Mouse (Mus musculus) spleen, adult 12 weeks (tissue): Measurements from ENCODE around the gene Tent4b.

Experiments
- DNase-seq: peaks from one replicate; pipeline ENCODE4 v3.0.0; 2022; ENCODE audit warnings: low spot score

Tent4b gene

DNA sequence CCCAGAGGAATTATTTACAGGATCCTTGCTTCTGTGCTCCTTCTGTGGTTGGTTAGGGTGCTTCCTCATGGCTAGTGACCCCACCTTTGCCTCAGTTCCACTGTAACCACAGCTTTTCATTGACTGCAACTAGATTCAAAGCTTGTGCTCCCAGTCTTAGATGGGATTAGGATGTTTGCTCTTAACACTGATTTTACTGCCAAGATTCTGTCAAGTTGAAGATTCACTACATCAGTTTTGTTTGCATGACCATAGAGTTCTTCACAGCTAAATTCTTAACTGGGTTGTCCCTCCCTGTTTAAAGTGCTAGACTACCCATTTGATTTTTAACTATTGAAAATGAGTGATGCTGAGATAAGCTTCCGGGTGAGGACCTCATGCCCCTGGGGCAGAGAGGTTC is 29.3 kb downstream of the Tent4b start:
- no peak for DNase-seq

DNA sequence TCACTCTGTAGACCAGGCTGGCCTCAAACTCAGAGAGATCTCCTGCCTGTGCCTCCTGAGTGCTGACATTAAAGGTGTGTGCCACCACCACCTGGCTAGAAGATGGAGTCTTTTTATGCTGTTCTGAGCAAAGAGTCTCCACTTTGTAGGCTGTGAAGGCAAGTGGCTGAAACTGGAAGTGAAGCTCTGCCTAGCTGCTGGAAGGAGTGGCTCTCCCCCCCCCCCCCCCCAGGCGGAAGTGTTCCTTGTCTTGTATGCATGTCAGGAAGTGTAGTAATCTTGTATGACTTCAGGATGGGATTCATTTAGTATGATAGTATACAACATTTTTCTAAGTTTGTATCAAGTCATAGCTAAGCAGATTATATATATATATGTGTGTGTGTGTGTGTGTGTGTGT is 29.8 kb downstream of the Tent4b start:
- DNase-seq: no peak

DNA sequence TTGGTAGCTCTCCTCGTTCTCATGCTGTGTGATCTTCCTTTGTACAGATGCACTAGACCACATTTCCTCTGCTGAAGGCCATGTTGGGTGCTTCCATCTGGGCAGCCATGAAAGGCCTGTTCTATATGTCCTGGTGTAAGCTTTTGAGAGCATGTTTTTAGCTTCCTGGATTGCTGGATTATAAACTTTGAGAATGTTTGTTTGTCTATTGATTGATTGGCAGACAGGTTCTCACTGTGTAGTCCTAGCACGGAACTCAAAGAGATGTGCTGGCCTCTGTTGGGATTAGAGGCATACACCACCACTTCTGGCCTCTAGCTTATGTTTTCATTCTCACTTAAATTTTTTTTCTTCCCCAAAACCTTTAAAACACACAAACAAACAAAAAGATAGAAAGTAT is 37.7 kb downstream of the Tent4b start:
- no peak for DNase-seq

DNA sequence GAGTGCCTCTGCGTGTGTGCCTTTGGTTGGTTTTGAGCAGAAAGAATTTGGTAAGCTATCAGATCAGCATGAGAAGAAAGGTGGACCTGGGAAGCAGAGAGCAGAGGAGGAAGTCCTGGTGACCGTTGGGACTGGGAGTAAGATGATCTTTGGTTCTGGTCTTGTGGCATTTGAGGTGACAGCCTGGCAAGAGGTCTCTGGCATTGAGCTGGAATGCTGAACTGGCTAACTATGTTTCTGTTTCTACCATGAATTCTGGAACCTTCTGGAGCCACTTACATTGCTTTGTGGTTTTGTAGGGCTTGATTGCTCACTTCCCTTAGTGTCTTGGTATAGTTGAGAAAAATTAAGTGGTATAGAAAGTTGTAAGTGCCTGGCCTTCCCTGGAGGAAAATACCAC is 38.6 kb downstream of the Tent4b start:
- no peak for DNase-seq

DNA sequence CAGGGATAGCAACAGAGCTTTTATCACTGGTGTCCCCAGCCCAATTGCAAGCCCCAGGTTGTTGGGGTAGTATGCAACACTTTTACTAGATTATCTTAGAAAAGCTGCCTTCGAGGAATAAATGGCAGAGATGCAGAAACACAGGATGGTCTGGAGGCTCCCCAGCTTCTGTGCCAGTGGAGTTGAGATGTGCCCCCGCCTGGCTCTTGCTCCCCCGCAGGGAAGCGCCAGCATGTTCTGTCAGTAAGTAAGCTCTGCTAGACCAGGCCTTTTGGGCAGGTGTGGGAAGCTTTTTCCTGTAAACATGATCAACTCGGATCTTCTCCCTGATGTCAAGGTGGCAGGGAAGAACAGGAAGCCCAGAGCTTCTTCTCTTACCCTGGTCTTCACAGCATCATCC is 40.3 kb downstream of the Tent4b start:
- DNase-seq: no peak

DNA sequence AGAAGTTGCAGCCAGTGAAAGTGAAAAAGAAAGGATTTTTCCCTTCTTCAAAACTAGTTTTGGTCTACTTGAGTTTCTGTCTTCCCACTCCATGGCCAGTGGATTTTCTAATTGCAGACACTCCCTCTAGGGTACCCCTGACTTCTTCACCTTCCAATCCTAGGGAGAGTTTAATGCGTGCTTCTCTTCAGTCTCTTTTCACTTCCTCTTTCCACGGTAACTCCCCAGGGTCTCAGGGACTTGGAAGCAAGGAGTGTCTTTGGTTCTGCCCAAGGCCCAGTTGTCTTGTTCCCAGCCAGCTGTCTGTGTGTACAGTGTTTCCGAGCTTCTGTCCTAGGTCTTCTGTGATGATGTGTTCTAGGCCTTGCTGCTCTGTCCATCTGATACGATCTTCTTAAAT is 42.9 kb downstream of the Tent4b start:
- no peak for DNase-seq

DNA sequence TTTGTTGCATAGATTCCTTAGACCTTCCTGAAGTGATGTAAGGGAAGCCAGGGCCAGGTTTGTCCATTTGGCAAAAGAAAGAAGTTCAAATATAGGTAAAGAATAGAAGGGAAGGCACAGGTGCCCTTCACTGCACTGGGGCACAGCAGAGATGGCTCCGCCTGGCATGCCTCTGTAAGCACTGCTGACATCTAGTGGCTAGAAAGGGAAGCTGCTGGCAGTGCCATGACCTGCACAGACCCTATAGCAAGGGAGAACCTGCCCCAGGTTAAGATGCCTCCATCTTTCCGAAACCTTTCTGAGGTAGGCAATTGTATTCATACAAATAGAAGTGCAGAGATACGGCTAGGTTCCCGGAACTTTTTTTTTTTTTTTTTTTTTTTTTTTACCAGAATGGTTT is 45.3 kb downstream of the Tent4b start:
- DNase-seq: peak; percentile 9

DNA sequence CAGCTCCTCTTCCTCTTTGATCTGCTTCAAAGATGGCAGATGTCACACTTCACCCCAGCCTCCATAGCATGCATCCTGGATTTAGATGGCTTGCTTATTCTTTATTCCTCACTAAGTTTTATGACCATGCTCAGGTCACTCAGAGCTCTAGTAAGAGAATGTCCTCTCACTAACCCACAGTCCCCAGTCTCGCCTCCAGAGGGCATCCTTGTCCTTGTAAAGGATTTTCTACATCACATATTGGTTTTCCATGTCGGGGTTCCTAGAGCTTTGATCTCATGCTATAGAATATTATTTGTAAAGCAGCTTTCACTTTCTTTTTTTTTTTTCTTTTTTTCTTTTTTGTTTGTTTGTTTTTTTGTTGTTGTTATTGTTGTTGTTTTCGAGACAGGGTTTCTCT is 53.8 kb downstream of the Tent4b start:
- DNase-seq: no peak

DNA sequence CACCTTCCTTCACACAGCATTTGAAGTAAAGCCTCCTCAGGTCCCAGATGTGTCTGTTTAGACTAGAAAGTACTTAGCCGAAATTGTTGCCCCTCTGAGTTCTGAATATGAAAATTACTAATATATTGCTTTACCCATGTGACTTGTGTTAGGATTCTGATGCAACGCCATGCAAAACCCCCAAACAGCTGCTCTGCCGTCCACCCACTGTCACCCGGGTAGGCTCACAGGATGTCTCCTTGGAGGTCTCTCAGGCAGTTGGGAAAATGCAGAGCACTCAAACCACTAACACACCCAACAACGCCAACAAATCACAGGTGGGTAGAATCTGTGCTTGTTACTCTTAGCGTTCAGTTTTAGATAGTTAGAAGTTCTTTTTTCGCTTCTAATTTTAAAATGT is 55.9 kb downstream of the Tent4b start:
- DNase-seq: no peak

DNA sequence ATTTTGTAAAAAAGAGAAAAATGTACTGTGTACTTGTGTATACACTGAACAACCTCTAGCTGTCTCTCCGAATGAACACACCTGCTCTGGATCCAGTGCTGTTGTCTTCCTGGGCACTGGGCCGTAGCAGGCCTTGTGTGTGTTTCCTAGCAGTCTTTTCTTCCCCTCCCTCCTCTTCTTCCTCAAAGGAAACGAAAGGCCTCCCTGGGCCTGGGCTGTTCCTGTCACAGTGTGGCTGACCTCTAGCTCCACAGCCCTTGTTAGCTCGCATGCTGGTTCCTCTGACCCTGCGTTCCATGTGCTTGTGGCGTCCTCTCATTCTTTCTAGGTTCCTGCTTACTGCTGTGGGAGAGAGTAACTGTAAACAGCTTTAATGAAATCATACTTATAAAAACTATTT is 59.0 kb downstream of the Tent4b start:
- DNase-seq: no peak

DNA sequence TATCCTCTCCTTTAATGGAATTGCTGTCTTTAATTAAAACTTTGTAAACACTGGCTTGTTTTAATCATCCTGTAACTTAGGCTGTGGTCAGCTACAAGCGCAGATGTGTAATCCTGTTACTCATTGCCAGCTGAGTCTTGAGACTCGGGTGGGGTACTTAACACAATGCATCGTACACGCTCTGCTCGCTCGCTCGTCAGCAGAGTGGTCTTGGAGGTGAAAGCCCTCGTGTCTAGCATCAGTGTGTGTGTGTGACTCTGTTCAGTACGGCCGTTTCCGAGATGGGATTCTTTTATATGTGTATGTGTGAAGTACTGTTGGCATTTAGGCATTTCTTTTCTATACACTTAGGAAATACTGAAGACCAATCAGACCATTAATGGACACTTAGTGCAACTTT is 59.5 kb downstream of the Tent4b start:
- DNase-seq: no peak

DNA sequence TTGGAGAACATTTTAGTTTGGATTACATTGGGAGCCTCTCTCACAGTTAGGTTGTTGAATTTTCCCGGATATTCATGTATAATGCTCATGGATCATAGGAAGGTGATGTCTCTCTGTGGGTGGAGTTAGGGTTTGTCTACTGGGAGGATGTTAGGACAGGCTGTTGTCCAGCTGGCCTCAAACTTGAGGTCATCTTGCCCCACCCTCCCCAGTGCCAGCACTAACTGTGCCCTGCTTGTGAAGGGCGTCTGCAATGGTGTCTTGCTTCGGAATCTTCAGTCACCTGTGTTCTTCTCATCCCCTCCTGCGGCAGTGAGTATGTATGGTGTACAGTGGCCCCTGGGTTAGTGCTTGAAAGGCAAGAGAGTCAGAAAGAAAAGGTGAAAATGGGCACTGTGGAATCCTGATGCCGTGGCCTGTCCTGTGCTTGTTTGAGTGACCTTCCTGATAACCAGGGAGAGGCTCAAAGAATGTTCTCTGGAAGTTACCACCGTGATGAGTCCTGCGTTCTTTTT is 61.5 kb downstream of the Tent4b start:
- DNase-seq: no peak

DNA sequence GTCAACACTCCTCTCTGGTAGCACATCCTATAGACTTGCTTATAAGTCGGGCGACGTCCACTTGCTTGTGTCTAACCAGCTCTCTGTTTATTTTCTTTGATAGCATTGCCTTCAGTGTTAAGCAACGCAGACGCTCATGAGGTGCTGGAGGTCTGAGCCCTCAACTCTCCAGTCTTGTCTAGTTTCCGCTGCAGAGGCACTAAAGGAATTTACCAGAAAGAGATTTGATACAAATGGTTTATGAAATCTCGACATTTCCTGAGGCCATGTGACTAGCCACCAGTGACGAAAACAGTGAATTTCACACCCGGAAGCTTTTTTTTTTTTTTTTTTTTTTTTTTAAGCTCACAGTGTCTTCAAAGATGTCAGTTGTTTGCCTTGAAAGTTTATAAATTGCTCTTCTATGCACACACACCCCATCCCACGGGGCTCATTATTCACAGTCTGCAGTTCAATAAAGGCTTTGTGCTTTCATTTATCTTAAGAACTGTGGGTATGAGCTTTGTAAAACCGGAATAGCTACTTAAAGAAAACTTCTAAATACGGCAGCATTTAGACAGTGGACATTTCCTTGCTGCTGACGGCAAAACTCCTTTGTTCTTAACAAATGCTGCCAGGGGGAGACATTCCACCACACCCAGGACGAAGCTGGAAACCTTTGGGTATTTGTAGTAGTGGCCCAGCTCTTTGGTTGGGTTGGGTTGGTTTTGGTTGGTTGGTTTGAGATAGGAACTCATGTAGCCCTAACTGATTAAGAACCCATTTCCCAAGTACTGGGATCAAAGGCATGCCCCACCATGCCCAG is 64.0 kb downstream of the Tent4b start:
- no peak for DNase-seq

DNA sequence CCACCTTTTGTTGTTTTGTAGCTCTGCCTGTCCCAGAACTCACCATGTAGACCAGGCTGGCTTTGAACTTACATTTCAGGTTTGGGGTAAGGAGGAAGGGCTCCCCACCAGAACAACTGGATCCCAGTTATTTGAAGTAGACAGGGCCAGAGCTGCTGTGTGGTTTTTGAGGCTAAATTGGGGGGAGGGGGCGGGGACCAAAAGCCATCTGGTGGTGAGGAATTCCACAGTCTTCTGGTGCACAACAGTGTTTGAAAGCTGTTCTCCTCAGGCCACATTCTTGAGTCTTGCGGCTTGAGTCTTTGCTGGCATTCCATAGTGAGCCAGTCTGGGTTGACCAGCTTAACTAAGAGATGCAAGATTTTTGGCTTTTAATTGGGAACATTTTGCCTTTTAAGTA is 66.5 kb downstream of the Tent4b start:
- DNase-seq: no peak

DNA sequence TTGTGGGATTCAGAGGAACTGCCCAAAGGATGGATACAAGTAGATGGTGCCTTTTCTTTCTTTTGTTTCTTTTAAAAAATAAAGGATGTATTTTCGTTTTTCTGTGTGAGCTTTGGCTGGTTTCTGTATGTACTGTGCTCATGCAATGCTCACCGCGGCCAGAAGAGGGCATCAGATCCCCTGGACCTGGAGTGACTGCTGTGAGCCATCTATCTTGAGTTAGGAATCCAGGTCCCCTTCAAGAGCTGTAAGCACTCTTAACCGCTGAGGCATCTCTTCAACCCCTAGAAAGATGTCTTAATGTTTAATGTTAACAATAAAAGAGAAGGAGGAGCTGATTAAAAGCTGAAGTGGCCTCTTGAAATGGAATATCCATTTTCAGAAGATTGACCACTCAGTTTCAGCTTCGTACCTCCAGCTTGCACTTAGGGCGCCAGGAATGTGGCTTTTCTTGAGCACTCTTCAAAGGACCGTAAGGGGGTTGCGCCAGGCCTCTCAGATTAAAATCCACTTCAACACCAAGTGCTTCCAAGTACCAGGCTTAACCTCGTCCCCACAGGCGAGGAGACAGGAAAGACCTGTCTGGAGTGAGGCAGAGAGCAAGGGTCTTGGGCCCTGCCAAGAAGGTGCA is 67.3 kb downstream of the Tent4b start:
- DNase-seq: peak; percentile 71

DNA sequence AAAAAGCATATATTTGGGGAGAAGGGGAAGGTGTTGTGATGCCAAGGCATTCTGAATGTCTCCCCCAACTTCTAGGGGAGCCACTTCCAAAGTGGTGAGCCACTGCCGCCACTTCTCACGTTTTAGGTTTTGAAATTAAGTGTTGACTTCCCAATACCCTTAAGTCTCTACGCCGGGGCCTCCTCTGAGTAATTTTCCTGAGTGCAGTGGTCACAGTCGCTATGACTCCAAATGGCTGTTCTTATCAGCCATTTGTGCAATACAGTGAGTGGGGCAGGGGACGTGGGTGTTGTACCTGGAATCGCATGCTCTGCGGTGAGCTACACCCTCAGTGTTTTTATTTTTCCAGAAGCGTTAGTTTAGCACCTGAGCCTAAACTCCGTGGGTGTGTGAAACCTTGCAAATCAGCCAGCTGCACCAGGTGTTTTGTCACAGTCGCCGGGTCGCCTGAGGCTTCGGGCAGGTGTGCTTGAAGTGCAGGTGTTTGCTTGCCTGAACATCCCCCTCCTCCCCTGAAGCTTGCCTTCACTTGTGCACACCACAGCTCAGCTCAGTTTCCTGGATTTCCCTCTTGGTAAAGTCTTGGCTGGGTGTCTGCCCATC is 67.9 kb downstream of the Tent4b start:
- DNase-seq: no peak

DNA sequence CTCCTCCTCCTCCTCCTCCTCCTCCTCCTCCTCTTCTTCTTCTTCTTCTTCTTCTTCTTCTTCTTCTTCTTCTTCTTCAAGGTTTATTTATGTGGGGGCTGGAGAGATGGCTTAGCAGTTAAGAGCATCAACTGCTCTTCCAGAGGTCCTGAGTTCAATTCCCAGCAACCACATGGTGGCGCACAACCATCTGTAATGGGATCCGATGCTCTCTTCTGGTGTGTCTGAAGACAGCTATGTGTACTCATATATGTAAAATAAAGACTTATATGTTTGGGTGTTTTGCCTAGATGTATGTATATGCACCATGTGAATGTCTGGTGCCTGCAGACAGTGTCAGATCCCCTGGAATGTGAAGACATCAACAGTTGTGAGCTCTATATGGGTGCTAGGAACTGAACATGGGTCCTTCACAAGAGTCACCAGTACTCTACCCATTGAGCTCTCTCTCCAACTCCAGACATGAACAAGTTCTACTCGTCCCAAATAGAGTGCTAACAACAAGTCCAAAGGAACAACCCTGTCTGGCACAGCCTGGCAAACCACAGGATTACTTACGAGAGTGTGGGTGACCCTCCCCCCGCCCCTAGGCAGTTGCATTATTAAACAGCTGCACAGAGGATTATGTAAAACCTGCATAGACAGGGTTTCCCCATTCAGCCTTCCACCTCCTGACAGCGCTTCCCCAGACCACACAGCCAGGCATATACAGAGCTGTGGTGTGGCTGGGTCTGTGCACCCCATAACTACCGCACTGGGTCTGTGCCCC is 70.3 kb downstream of the Tent4b start:
- DNase-seq: no peak

DNA sequence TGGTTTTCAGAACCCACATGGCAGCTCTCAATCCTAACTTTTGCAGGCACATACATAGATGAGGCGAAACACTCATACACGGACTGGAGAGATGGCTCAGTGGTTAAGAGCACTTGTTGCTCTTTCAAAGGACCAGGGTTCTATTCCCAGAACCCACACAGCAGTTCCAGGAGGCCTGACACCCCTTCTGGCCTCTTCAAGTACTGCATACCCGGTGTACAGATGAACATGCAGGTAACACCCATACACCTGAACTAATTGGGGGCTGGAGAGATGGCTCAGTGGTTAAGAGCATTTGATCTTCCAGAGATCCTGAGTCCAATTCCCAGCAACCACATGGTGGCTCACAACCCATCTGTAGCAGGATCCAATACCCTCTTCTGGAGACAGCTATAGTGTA is 71.1 kb downstream of the Tent4b start:
- DNase-seq: no peak

DNA sequence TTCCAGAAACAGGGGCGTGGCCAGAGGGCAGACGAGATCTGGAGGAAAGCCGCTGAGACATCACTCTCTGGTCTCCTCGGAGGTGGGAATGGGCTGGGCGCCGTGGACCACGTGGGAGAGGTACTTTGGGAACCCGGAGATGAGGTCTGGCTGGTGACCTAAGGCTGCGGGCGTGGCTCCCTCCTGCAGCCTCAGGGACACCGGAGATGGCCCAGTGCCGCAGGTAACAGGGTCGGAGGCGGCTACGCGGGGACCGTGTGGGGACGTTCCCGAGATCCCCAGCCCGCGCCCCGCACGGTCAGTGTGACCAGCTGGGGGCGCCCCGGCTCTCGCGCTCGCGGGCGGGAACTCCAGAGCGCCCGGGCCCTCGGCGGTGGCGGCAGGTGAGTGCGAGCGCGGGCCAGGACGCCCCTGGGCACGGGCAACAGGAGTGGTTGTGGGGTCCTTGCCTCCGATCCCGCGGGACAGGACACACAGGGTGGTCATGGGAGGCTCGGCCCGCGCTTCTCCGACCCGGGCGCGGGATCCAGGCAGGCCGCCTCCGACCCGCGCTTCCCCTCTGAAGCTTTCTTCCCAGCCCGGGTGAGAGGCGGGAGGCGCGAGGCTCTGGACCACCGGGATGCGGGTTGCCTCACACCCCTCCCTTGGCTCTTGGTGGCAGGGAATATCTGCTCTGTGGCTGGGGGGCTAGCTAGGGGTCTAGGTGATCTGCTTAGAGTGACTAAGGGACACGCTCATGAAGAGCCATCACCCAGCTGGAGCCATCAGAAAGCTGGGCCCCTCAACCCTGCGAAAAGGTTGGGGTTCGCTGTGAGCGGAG is 73.4 kb downstream of the Tent4b start, which contains the start of gene Adcy7:
Gene Adcy7, plus strand, starts transcription at position 173 of the 820 bp plus-strand sequence.
- peak; percentile 59 for DNase-seq

DNA sequence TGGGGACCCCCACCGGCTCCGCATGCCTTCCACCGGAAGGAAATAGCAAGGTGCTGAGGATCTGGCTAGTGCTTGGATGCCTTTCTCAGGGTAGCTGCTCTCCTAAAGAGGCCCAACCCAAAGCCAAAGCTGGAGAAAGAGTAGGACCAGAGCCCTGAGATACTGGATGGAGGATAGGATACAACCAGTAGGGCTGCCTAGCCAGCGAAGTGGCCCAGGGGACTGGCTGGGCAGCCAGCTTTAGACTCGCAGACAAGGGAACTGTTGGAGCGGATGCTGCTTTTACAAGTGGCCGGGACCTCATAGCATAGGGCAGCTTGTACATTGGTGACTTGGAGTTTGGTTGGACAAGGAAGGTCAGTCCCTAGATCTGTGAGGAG is 74.0 kb downstream of the Tent4b start:
- DNase-seq: no peak

DNA sequence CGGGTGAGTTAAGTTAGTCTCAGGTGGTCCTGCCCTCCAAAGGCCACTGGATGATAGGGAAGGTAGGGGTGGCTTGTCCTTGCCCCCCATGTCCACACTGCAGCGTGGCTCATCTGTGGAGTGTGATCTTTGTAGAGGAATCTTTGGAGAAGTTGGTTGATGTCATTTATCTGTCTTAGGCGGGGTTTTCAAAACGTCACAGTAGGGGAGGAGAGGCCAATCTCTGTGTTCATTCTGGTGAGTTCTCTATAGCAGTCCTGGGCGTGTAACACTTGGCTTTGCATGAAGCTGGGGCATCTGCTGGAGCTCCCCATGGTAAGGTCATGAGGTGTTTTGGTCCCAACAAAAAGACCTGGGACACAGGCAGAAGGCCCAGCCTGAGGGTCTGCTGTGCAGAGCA is 75.1 kb downstream of the Tent4b start:
- no peak for DNase-seq

DNA sequence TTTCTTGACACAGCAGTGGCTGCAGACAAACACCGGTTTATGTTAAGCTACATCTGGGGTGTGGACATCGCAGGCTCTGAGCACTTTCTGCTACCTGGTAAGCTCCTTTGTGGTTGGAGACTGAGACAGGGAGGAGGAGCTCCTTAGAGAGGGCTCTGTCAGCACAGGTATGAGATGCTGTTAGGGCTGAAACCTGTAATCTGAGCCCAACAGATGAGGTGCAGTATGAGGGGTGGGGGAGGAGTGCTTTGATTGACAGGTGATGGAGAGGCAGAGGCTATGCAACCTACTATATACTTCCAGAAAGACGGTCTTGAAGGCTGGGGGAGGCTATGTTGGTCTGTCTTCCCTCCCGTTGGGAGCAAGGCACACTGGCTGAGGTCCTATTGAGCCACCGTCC is 80.2 kb downstream of the Tent4b start:
- DNase-seq: no peak
